Mouse (Mus musculus) cerebellum, adult 2 months (tissue): ENCODE measurements at regions not wholly inside any gene's neighbourhood (a gene's known extent, or its start where the extent isn't known, plus 50 kb on each side); places are given as distances from the start of the nearest gene placed in this dataset.

Source experiments
- CTCF ChIP-seq: fragments of 200-500 bp; IDR thresholded peaks from 2 replicates; pipeline ENCODE4 v1.5.1; 2011; ENCODE audit warnings: low read depth, mild to moderate bottlenecking, control low read depth, low read length, moderate library complexity, borderline replicate concordance; ENCODE audit not compliant: insufficient read depth
- POLR2A ChIP-seq: fragments of 200-500 bp; IDR thresholded peaks from 2 replicates; pipeline ENCODE4 v1.6.1; 2011; ENCODE audit warnings: low read length, control low read depth, borderline replicate concordance; ENCODE audit not compliant: insufficient read depth

GRCm38 (mm10) chr11:112121831-112122230, 660.2 kb upstream of the Sox9 start:
- no peak for TF ChIP-seq CTCF
- TF ChIP-seq POLR2A, result no peak
